8 mouse cellular contexts compared by ENCODE assay signal in the genomic region with DNA sequence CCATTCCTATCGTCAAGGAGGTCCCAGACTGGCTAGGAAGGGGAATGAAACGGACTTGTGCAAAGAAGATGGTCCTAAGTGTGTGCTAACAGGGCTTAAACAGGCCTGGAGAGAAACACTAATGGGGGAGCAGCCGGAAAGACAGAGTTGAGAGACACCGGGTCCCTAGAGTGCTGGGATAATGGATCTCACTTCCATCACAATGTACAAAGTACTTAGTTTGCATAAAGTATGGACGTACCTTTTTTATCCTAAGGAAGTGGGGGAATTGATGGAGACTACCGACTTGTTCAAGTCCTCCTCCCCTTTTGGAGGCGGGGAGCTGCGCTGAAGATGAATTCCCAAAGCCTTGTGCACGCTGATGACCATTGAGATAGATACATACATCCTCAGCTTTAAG. TPM values are rescaled to one million over a fixed set of nuclear protein-coding genes. Genes with fewer than 3 reads are reported as not detected.
A peak's percentile ranks its signal among the peaks of the same experiment; 100 is the strongest.
DNase-seq lines count a peak whose midpoint lies in the region; ATAC-seq and TF ChIP-seq lines count a peak whose summit lies in the region.

No protein-coding gene starts in this region.

- DNase-seq in embryo, embryonic 10.5 days (ENCODE audit: low spot score), result peak; percentile 34
- no peak for DNase-seq in embryo, embryonic 11 days
- no peak for DNase-seq in testis, postnatal 14 days (ENCODE audit: low spot score)
- DNase-seq in frontal cortex, postnatal 25 days (ENCODE audit: low spot score in 2 of 2), result no peak
- DNase-seq in spleen, postnatal 36 days (ENCODE audit: low spot score in 2 of 2), result no peak

- H3K9me3 ChIP-seq in liver, embryonic 12.5 days (replicated peaks), result no peaks in the 10 kb centered on the region

- TF ChIP-seq CTCF in testis, adult 2 months (IDR thresholded peaks at IDR 0.05; ENCODE audit: control insufficient read depth, insufficient read depth, insufficient replicate concordance, low read depth, low read length), result no peak

- peak overlapping the region; percentile 86; the same call in 1 of the 2 replicates for H3K4me3 ChIP-seq in testis, adult 2 months (ENCODE audit: control insufficient read depth, low read depth, low read length)
- peak overlapping the region; percentile 63 for H3K4me3 ChIP-seq in liver, embryonic 12.5 days

- 44% methylated on average over 9 of the region's 9 CpGs for WGBS in liver, embryonic 12.5 days (ENCODE audit: insufficient replicate concordance)

- peak overlapping the region; percentile 91 for H3K4me2 ChIP-seq in liver, embryonic 12.5 days

- no peaks in the 10 kb centered on the region for H3K36me3 ChIP-seq in testis, adult 2 months (ENCODE audit: control insufficient read depth, insufficient read depth, low read length)
- H3K36me3 ChIP-seq in liver, embryonic 12.5 days, result no peaks in the 10 kb centered on the region

- no peaks in the 10 kb centered on the region for H3K27me3 ChIP-seq in testis, adult 2 months (ENCODE audit: control insufficient read depth, insufficient read depth, low read length)
- peaks cover 68% of the 10 kb centered on the region for H3K27me3 ChIP-seq in liver, embryonic 12.5 days (replicated peaks)

- H3K27ac ChIP-seq in testis, adult 2 months (ENCODE audit: control insufficient read depth, insufficient read depth, low read depth, low read length), result no peak overlapping the region
- H3K27ac ChIP-seq in liver, embryonic 12.5 days, result no peak overlapping the region

- peaks cover 8% of the 10 kb centered on the region for H3K4me1 ChIP-seq in testis, adult 2 months (ENCODE audit: control insufficient read depth, insufficient read depth, low read length)
- H3K4me1 ChIP-seq in liver, embryonic 12.5 days, result peaks cover 21% of the 10 kb centered on the region

- no peak for TF ChIP-seq POLR2A in testis, adult 2 months (IDR thresholded peaks at IDR 0.05; ENCODE audit: control insufficient read depth, low read depth, low read length)

- no peak for ATAC-seq in liver, embryonic 12.5 days
- no peak for ATAC-seq in megakaryocyte, adult 5-6 weeks (ENCODE audit: poor library complexity, severe bottlenecking)

- no peak overlapping the region for H3K9ac ChIP-seq in liver, embryonic 12.5 days

RNA-seq across cellular contexts. Expression of a gene that starts 1.4 kb away (rescaled TPM):
- polyA plus RNA-seq in testis, adult 2 months (2012; rRNA removed), result not detected in 2 replicates
- polyA plus RNA-seq in liver, embryonic 12.5 days (2016; fragmentation: Nextera tagmentation; extraction: Ambion mirVana), result 0.10 TPM in 1 of 2 replicates, not detected in the other
- 0.13 TPM in 1 of 2 replicates, not detected in the other for total RNA-seq in megakaryocyte, adult 5-6 weeks (2015)
- total RNA-seq in megakaryocyte, adult 5-6 weeks (2017), result not detected in 2 replicates

RNA-seq across cellular contexts. Expression of a gene that starts 6.1 kb away (rescaled TPM):
- 60.4 and 61.1 TPM in 2 replicates for polyA plus RNA-seq in testis, adult 2 months (2012; rRNA removed)
- 25.6 and 25.7 TPM in 2 replicates for polyA plus RNA-seq in liver, embryonic 12.5 days (2016; fragmentation: Nextera tagmentation; extraction: Ambion mirVana)
- total RNA-seq in megakaryocyte, adult 5-6 weeks (2015), result 3.4 and 6.7 TPM in 2 replicates
- total RNA-seq in megakaryocyte, adult 5-6 weeks (2017), result 3.5 and 4.8 TPM in 2 replicates

RNA-seq across cellular contexts. Expression of a gene that starts 40.1 kb away (rescaled TPM):
- 0.15 and 0.30 TPM in 2 replicates for polyA plus RNA-seq in testis, adult 2 months (2012; rRNA removed)
- polyA plus RNA-seq in liver, embryonic 12.5 days (2016; fragmentation: Nextera tagmentation; extraction: Ambion mirVana), result not detected in 2 replicates
- total RNA-seq in megakaryocyte, adult 5-6 weeks (2015), result not detected in 2 replicates
- total RNA-seq in megakaryocyte, adult 5-6 weeks (2017), result not detected in 2 replicates
